Mouse (Mus musculus) lung, postnatal 0 days (tissue): ENCODE measurements around the gene Slc25a29.

Experiments
- CTCF ChIP-seq: IDR thresholded peaks from 2 replicates; pipeline ENCODE4 v1.5.1; 2016; ENCODE audit warnings: antibody characterized with exemption, mild to moderate bottlenecking
- EP300 ChIP-seq: IDR thresholded peaks from 2 replicates; pipeline ENCODE4 v1.6.1; 2016; ENCODE audit warnings: antibody characterized with exemption, mild to moderate bottlenecking, control low read depth

- TF ChIP-seq EP300 (no peak), CTCF (no peak)
Observed at GRCm38 (mm10) chr12:108793453-108793941, 42.2 kb downstream of the Slc25a29 start.
